Mouse (Mus musculus): ENCODE data around the gene Pou2f3.

The Pou2f3 gene

DNA sequence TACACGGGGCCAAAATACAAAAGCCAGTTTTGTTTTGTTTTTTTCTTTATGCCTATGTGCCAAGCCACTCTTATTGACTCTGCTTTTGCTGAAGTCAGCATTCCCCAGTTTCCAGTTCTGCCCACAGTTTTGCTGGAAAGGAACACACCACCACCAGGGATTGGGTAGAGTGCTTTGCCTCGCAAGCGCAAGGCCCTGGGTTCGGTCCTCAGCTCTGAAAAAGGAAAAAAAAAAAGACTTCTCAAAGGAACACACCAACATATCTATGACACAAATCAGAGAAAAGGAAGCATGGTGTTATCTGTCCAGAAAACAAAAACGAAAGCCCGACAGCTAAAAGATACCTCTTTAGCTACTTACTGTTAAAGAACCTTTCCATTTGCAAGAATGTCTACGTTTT, 101.0 kb downstream of the Pou2f3 start:
- DNase-seq (ENCODE audit: low read depth, low spot score) = no peak

DNA sequence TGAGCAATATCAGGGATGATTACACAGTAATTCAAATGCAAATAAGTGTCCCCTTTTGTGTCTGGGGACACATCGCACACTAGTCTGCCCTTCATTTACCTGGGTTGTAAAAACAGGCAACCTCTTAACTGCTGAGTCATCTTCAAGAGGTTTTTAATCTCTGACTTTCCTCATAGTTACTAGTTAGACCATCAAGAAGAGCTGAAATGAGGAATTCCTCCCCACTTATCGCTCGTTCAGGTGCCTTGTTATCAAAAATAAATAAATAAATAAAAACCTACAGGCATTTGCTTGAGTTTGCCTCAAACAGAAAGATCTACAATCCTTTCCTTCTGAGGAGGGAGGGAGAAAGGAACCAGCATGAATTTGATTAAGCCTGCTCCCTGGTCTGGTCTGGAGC, 101.4 kb downstream of the Pou2f3 start:
- no peak for DNase-seq (ENCODE audit: low read depth, low spot score)

DNA sequence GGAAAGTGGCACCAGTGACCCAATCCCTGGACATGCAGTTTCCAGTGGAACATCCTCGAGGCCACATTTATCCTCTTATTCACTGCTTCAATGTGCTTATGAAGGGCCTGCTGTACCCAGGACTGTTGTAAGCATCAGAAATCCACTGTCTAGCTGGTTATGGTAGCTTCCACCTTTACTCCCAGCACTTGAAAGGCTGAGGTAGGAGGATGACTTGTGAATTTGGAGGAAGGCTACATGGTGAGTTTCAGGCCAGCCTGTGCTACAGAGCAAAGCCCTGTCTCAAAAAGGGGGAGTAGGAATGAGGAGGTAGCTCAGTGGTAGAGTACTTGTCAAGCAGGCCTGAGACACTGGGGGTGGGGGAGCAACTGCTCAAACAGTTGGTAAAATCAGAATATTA, 102.1 kb downstream of the Pou2f3 start:
- no peak for DNase-seq (ENCODE audit: low read depth, low spot score)

DNA sequence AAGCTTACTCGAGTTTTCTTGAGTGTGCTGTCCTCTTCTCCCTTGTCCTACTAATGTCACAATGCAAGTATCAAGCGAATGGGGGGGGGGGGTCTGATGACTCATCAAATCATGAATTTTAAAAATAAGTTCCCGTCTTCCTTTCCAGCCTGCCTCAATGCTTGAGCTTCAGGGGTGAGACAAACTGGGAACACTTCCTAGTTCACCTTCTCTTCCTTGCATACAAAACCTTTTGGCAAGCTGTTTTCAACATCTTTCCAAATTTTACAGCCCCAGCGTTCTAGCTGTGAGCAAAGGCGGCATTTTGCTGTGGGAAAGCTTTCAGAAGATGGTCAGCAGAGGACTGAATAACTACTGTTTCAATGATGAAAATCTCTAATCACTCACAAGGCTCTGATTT, 102.6 kb downstream of the Pou2f3 start:
- DNase-seq (ENCODE audit: low read depth, low spot score) = no peak

DNA sequence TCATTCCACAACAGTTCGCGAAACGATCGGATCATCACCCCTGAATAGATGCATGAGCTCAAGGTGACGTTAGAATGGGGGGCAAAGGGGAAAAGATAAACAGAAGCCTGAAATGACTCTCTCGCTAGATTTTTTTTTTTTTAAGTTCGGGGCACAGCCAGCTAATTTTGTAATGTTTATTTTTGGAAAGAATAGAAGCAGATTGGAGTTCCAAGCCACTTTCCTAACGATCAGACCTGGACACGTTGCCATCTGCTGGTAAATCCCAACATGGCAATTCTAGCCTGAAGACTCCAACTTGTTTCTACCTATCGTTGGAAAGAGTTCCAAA, 103.0 kb downstream of the Pou2f3 start, which contains the start of gene Arhgef12:
Gene Arhgef12, minus strand, starts transcription at position 53 of the 331 bp plus-strand sequence.
- DNase-seq (ENCODE audit: low read depth, low spot score) = peak; percentile 87

DNA sequence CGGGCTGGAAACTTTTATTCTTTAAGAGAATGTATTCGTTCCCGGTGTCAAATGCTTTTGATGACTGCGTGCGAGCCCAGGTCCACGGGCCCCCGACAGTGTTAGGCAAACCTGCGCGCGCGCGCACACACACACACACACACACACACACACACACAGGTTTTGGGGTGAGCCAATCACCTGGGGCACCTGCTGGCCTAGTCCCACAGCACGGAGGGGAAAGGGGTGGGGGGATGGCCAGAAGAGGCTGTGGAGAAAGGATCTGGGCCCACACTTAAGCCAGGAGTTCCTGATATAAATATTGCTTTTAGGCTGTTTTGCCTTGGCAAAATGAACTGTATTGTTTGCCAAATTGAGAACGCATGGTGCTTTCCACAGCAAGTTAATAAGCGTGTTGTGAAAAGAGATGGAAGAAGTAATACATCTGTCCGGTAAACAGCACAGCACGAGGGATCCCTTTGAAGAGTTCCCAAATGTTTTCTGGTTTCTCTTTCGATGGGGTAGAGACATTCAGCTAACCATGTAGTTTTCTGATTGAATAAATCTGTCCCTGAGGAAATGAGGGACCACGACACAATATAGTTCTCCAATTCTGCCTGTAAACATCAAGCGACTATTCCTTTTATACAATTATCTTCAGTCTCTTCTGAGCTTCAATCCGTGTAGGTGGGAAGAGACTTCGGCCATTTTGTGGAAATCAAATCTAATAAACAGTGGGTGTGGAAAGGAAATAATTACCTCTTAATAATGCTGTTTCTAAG, 103.6 kb downstream of the Pou2f3 start:
- peak; percentile 53 for DNase-seq (ENCODE audit: low read depth, low spot score)

DNA sequence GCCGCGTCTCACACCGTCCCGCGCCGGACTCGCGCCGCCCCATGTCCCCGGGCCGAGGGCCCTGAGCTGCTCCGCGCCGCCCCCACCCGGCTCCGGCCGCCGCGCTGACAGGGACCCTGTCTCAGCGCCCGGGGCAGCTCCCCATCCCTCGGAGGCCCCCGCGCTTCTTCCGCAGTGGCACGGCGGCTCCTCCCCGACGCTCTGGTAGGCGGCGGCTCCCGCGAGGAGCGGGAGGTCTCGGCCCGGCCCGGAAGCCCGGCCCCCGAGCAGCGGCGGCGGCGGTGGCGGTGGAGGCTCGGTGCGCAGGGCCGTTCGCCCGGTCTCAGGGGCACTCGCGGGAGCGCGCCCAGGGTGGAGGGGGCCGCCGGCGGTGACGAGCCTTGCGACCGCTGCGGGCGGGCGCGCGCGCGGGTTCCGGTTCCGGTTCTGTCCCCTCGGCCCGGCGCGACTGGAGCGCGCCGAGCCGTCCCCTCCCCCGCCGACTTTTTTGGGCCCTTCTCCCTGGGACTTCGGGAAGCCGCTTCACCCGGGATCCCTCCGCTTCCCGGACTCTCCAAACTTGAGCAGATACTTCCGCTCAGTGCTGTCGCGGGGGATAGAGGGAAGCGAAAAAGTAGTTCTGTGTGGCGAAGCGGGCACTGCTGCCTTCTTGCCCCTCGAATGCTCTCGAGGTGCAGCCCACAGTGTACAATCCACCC, 104.4 kb downstream of the Pou2f3 start:
- DNase-seq (ENCODE audit: low read depth, low spot score) = peak; percentile 89

DNA sequence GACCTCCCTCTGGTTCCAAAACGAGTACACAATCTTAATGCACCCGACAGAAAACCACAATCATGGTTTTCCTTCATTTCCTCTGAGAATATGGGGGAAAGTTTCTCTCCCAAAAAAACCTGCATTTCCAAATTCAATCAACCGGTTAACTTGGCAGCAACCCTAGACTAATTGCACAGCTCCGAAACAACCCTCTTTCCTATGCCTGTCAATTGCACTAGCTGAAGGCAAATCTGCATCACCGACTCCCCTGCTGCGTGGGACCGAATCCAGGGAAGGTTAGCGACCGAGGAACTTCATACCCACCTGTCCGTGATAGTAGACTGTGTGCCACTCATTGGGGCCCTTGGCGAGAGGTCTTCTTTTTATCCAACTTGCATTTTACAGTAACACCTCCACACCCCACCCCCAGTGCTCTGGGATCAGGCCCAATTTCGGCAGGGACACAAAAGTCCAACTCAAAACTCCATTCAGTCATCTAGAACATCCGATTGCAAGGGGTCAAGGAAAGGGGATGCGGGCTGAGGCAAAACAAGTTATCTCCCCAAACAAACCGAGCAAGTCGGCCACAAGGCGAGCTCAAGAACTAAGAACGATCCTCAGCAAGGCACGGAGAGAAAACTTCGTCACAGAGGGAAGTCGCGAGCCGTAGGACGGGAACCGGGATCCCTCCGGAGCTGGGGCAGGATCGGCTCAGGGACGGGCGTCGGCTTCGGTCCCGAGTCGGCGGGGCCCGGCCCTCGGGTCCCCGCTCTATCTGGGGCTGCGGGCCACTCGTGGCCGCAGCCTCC, 105.1 kb downstream of the Pou2f3 start:
- peak; percentile 48 for DNase-seq (ENCODE audit: low read depth, low spot score)

DNA sequence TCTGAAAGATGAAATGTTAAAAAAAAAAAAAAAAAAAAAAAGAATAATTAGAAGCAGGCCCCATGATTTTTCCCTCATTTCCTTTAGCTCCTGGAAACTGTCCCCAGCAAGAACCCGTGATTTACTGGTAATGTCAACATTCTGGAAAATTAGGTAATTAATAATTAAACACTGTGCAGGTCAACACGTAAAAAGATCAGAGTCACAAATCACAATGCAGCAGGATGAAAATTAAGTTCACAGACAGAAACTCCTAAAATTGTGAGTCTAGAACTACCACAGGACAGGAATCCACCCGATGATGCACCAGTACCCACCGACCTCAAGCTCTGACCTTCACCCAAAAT, 105.7 kb downstream of the Pou2f3 start:
- no peak for DNase-seq (ENCODE audit: low read depth, low spot score)

DNA sequence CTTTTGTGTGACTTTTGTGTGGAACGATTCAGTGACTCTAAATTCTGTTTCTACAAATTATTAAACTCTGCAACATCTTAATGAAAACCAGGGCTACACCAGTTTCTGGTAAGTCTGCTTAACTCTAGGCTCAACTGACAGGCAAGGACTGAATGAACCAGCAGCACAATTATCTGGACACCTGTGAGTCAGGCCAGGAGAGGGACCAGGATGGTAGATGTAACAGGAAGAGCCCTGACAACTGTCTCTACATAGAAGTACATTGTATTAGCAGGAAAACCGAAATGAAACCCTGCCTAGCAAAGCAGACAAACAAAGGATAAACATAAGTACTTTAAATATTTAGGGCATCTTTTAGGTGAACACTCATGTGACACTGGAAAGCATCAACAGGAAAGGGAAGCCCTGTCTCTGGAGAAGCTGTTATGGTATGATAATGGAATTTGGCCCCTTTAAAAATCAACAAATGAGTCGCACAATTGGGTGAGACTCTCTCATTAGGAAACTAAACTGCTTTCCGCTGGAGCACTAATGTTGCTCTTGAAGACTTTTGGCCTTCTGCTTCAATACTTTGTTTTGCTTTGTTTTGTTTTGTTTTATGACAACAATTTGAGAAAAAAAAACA, 106.4 kb downstream of the Pou2f3 start:
- DNase-seq (ENCODE audit: low read depth, low spot score) = peak; percentile 26

DNA sequence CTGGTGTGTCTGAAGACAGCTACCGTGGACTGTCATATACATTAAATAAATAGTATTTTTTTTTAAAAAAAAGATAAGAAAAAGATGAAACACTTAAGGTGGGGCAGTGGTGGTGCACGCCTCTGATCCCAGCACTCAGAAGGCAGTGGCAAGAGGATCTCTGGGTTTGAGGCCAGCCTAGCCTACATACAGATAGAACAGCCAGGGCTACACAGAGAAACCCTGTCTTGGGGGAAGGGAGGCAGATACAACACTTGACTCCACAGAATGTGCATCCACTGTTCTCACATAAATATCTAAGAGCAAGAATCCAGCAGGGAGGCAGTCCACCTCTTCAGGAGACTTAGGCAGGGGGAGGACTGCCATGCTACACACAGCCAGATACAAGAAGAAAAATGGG, 107.2 kb downstream of the Pou2f3 start:
- DNase-seq (ENCODE audit: low read depth, low spot score) = no peak

DNA sequence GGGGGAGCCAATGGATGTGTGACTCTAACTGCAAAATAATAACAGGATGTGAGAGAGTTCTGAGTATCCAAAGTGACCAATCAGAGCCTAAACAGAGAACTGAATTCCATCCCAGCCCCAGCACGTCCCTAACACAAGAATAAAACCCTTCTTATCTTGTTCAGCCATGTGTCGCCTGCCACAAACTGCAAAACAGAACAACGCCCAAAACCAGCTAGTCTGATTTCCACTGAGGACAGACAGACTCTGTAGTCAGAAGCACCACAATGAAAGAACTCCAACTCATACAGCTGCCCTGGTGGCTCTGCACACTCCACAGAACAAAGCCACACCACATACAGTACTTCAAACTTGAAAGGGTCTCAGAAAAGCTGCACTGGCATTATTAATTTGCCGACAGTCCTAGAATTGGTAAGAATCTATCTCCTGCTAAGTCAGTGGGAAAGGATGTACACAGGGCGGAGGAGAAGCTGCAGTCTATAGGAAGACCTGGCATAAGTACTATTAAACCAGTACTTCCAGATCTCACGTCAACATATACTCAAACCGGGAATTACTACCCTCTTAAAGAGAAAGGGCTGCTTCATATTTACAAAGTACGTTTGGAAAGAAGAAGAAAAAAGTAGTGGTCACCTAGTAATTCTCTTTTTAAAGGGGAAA, 108.1 kb downstream of the Pou2f3 start:
- DNase-seq (ENCODE audit: low read depth, low spot score) = no peak

DNA sequence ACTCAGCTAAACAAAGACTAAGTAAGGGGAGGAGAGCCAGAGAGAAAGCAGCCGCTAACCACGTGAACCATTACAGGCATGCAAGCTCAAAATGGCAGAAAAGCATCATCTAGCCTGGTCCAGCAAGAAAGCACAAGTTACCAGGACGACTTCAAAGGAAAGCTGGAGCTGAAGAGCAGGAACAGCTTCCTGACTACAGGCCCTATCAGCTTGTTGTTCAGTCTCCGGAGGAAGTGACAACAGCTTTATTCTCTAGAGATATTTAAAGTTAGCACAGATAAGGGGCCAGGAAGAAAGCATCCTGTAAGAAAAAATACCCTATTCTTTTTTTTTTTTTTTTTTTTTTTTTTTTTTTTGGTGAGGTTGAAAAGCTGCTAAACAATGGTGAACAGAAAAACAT, 111.2 kb downstream of the Pou2f3 start:
- DNase-seq (ENCODE audit: low read depth, low spot score) = peak; percentile 40

DNA sequence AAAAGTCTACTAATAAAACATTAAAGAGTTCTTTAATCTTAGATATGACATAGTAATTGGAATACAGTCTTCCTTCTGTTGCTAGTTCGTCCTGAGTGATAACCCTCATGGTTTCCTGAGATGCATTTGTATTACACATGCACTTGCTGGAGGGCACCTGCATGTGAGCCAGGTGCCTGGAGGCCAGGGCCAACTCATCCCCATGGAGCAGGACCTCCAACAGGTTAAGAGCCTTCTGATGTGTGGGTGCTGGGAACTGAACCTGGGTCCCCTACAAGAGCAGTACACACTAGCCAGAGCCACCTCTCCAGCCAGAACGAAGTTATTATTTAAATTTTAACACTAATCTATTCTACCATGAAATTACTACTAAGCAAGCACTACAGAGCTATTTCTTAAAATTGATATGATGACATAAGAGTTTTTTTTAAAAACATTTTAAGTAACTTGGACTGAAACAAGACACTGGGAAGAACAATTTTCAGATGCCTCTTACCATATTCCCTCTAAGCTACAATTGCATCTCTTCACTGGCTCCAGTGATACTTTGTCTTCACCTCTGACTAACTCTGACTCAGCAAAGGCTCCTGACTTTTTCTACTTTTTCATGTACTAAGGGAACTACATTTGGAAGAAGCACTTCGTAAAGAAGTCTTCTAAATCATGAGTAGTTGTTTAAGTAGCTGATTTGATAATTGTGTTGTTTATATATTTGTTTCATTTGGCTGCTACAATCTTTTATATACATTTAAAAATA, 112.2 kb downstream of the Pou2f3 start:
- peak; percentile 74 for DNase-seq (ENCODE audit: low read depth, low spot score)

DNA sequence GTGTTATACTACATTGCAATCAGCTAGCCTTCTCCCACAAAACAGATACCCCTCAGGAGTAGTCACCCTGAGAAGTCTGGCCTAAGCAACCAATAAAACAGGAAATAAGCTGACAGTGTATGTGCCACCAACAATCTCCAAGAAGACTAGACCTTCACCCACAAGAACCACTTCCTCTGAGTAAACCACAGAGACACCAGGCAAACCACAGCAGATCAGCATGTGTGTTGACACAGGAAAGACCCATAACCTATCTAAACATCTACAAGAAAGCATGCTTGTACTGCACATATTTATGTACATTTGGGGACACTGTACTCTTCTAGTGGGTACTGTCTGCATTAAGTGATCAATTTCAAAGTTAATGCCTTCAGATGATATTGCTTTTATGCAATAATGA, 113.8 kb downstream of the Pou2f3 start:
- peak; percentile 42 for DNase-seq (ENCODE audit: low read depth, low spot score)

DNA sequence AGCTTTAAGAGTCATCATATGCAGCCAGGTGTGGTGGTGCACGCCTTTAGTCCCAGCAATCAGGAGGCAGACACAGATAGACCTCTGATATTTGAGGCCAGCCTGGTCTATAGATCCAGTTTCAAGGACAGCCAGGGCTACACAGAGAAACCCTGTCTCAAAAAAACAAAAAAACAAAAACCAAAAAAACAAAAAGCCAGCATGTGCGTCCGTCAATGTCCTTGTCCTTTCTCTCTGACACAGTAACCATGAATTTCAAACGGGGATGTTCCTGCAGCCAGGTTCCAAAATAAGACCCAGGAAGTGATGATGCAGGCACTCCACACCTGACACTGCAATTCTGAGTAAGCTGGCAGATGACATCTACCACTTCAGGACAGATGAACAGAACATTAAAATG, 115.3 kb downstream of the Pou2f3 start:
- no peak for DNase-seq (ENCODE audit: low read depth, low spot score)

DNA sequence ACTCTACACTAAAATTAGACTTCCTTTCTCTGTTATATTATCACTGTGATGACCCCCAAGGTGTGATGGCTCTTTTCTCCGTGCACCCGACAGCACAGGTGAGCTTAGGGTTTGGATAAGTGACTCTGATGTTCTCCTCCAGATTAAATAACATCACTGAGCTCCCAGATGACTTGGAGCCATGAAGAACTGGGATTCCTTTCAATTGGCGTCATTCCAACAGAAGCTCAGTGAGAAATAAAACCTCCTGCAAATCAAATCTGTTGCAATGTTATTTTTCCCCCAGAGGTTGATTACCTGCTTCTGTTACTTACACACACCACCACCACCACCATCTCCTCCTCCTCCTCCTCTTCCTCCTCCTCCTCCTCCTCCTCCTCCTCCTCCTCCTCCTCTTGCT, 116.4 kb downstream of the Pou2f3 start:
- DNase-seq (ENCODE audit: low read depth, low spot score) = peak; percentile 45

DNA sequence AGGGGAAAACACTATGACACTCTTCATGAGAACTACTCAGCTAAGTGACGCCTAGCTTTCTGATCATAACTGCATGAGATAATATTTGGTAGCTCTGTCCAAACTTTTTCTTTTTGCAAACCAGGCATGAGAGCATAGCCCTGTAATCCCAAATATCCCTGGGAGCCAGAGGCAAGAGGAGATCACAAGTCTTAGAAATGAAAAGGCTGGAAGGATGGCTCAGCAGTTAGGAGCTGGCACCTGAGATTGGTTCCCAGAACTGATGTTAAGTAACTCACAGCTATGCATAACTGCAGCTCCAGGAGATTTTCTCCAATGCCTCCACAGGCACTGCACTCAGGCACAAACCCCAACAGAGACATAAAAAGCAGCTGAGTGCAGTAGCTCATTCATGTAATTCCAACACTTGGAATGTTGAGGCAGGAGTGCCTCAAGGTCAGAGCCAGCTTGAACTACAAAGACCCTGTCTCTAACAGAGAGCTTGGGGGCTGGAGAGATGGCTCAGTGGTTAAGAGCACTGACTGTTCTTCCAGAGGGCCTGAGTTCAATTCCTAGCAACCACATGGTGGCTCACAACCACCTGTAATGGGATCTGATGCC, 124.4 kb downstream of the Pou2f3 start:
- DNase-seq (ENCODE audit: low read depth, low spot score) = no peak

DNA sequence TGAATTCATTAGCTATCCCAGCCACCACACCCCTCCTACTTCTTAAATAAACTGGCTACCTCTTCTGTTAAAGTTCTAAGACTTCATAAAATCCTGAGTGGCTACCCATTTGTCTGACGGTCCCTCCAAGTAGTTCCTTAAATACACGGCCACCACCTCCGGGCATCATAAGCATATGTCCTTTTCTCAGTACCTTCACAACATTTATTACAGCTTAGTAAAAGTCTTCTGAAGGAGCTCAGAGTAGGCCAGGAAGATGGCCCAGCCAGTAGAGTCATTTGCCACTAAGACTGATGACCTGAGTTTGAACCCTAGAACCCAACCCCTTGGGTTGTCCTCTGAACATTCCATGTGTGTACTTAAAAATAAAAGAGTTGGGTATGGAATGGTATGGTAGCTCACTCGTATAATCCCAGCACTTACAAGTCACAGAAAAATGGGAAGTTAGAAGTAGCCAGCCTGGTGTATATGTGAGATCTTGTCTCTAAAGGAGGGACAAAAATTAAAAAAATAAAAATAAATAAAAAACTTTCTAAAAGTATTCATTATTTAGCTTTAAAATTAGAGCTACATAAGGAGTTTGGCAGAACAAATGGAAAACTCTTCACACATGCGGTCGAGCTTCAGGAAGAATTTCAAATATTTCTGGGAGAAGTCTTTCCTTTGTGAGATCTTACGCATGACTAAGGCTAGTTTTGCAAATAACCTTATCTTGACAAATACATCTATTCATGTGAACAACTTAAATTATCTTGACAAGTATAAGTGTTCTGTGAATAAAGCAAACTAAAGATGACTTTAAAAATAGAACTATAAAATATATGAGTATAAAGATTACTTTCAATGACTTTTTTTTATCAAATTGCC, 125.4 kb downstream of the Pou2f3 start:
- peak; percentile 36 for DNase-seq (ENCODE audit: low read depth, low spot score)
